Mouse (Mus musculus): ENCODE measurements around the gene Bin2. TPM values are rescaled to one million over a fixed set of nuclear protein-coding genes. Genes with fewer than 3 reads are reported as not detected.
"Not testable (repeated sequence)": the region's sequence is repeated elsewhere in the genome, so short reads cannot be mapped to it uniquely, and the experiment has no call there.

Gene Bin2
- polyA plus RNA-seq, 1 experiment from 2014 or later, result 7.3 TPM

- H3K4me3 ChIP-seq, result no peak overlapping the region
- H3K27me3 ChIP-seq, result peaks cover 8% of the 10 kb centered on the region; the same call in 1 of the 2 replicates
- no peak overlapping the region for H3K9ac ChIP-seq
- ATAC-seq (ENCODE audit: borderline replicate concordance, extremely low read depth, low FRiP score, low TSS enrichment), result no peak
- H3K9me3 ChIP-seq, result no peaks in the 10 kb centered on the region
- peaks cover 7% of the 10 kb centered on the region; the same call in 1 of the 2 replicates for H3K4me1 ChIP-seq
- H3K4me2 ChIP-seq, result no peak overlapping the region
- H3K27ac ChIP-seq, result peak overlapping the region; percentile 49; the same call in 1 of the 2 replicates
- H3K36me3 ChIP-seq, result no peaks in the 10 kb centered on the region
- WGBS, result 37% methylated on average over 7 of the region's 7 CpGs
Observed at GRCm38 (mm10) chr15:100628797-100629196, 40.6 kb downstream of the Bin2 start.

- Histone ChIP-seq H3K36me3 (no peaks in the 10 kb centered on the region), H3K27ac (peak overlapping the region; percentile 48), H3K4me3 (no peak overlapping the region), H3K4me2 (no peak overlapping the region), H3K9me3 (no peaks in the 10 kb centered on the region), H3K4me1 (peaks cover 7% of the 10 kb centered on the region; the same call in 1 of the 2 replicates), H3K9ac (no peak overlapping the region), H3K27me3 (peaks cover 3% of the 10 kb centered on the region; the same call in 1 of the 2 replicates)
- no peak for ATAC-seq (ENCODE audit: borderline replicate concordance, extremely low read depth, low FRiP score, low TSS enrichment)
- 11% methylated on average over 11 of the region's 11 CpGs for WGBS
Observed at GRCm38 (mm10) chr15:100627774-100628370, 41.5 kb downstream of the Bin2 start.

GRCm38 (mm10) chr15:100627287-100627686, 42.1 kb downstream of the Bin2 start:
- no peaks in the 10 kb centered on the region for H3K9me3 ChIP-seq
- no peaks in the 10 kb centered on the region for H3K36me3 ChIP-seq
- no peak overlapping the region for H3K9ac ChIP-seq
- H3K27ac ChIP-seq, result no peak overlapping the region
- peaks cover 7% of the 10 kb centered on the region; the same call in 1 of the 2 replicates for H3K4me1 ChIP-seq
- H3K4me2 ChIP-seq, result no peak overlapping the region
- H3K27me3 ChIP-seq, result peaks cover 3% of the 10 kb centered on the region; the same call in 1 of the 2 replicates
- H3K4me3 ChIP-seq, result no peak overlapping the region
- WGBS, result 20% methylated on average over 10 of the region's 10 CpGs
- no peak for ATAC-seq (ENCODE audit: borderline replicate concordance, extremely low read depth, low FRiP score, low TSS enrichment)

GRCm38 (mm10) chr15:100624435-100624834, 44.9 kb downstream of the Bin2 start:
- WGBS, result 83% methylated on average over 3 of the region's 3 CpGs
- Histone ChIP-seq H3K27me3 (no peaks in the 10 kb centered on the region), H3K4me1 (peaks cover 7% of the 10 kb centered on the region; the same call in 1 of the 2 replicates), H3K27ac (no peak overlapping the region), H3K4me2 (no peak overlapping the region), H3K4me3 (no peak overlapping the region), H3K9ac (no peak overlapping the region), H3K36me3 (peaks cover 14% of the 10 kb centered on the region), H3K9me3 (no peaks in the 10 kb centered on the region)
- ATAC-seq (ENCODE audit: borderline replicate concordance, extremely low read depth, low FRiP score, low TSS enrichment), result no peak

DNA sequence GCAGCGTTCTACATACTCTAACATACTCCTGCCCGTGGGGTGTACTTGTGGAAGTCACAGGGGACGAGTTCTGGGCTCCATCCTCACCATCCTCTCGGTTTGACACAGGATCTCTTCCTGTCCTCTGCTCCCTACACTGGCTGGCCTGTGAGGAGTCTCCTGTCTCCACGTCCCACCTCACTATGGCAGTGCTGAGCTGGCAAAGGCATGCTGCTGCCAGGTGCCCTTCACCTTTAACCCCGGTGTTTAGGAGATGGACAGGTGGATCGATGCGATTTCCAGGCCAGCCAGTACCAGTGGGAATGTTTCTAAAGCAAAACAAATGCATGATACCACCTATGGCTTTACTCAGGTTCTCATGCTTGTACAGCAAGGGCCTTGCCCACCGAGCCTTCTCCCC, 45.6 kb downstream of the Bin2 start:
- 87% methylated on average over 9 of the region's 9 CpGs for whole genome bisulfite sequencing
- Histone ChIP-seq H3K4me1 (peaks cover 7% of the 10 kb centered on the region; the same call in 1 of the 2 replicates), H3K27me3 (no peaks in the 10 kb centered on the region), H3K9ac (no peak overlapping the region), H3K9me3 (no peaks in the 10 kb centered on the region), H3K27ac (no peak overlapping the region), H3K36me3 (peaks cover 20% of the 10 kb centered on the region), H3K4me2 (no peak overlapping the region), H3K4me3 (no peak overlapping the region)
- ATAC-seq (ENCODE audit: borderline replicate concordance, extremely low read depth, low FRiP score, low TSS enrichment), result no peak

- no peak overlapping the region for H3K9ac ChIP-seq
- peak overlapping the region; percentile 72 for H3K27ac ChIP-seq
- no peak for ATAC-seq (ENCODE audit: borderline replicate concordance, extremely low read depth, low FRiP score, low TSS enrichment)
- H3K27me3 ChIP-seq, result no peaks in the 10 kb centered on the region
- no peak overlapping the region for H3K4me3 ChIP-seq
- H3K36me3 ChIP-seq, result peaks cover 30% of the 10 kb centered on the region
- no peaks in the 10 kb centered on the region for H3K4me1 ChIP-seq
- H3K9me3 ChIP-seq, result no peaks in the 10 kb centered on the region
- H3K4me2 ChIP-seq, result no peak overlapping the region
- 72% methylated on average over 7 of the region's 7 CpGs for WGBS
Observed at GRCm38 (mm10) chr15:100622164-100622563, 47.2 kb downstream of the Bin2 start.

GRCm38 (mm10) chr15:100621671-100622070, 47.7 kb downstream of the Bin2 start:
- H3K4me3 ChIP-seq; H3K27me3 ChIP-seq; ATAC-seq (ENCODE audit: borderline replicate concordance, extremely low read depth, low FRiP score, low TSS enrichment); H3K9ac ChIP-seq; H3K4me1 ChIP-seq; H3K4me2 ChIP-seq; H3K9me3 ChIP-seq: not testable (repeated sequence)
- Histone ChIP-seq H3K27ac (peak overlapping the region; percentile 72), H3K36me3 (peaks cover 30% of the 10 kb centered on the region)
- 48% methylated on average over 9 of the region's 9 CpGs for WGBS

GRCm38 (mm10) chr15:100619200-100619599, 50.2 kb downstream of the Bin2 start:
- Histone ChIP-seq H3K36me3 (peaks cover 30% of the 10 kb centered on the region), H3K4me1 (peaks cover 10% of the 10 kb centered on the region), H3K27ac (no peak overlapping the region), H3K27me3 (no peaks in the 10 kb centered on the region), H3K9ac (no peak overlapping the region), H3K9me3 (no peaks in the 10 kb centered on the region), H3K4me2 (no peak overlapping the region), H3K4me3 (no peak overlapping the region)
- ATAC-seq (ENCODE audit: borderline replicate concordance, extremely low read depth, low FRiP score, low TSS enrichment), result no peak
- 71% methylated on average over 7 of the region's 7 CpGs for WGBS

GRCm38 (mm10) chr15:100616221-100616620, 53.1 kb downstream of the Bin2 start:
- Histone ChIP-seq H3K4me1 (peaks cover 17% of the 10 kb centered on the region), H3K9ac (peak overlapping the region; percentile 75), H3K27me3 (no peaks in the 10 kb centered on the region), H3K27ac (peak overlapping the region; percentile 96), H3K36me3 (peaks cover 30% of the 10 kb centered on the region), H3K9me3 (no peaks in the 10 kb centered on the region), H3K4me3 (peak overlapping the region; percentile 74), H3K4me2 (peak overlapping the region; percentile 78)
- under 1% methylated on average over 19 of the region's 19 CpGs for WGBS
- ATAC-seq (ENCODE audit: borderline replicate concordance, extremely low read depth, low FRiP score, low TSS enrichment), result 0 out of 2 replicates have a peak, but pooled peaks have one; percentile 0

GRCm38 (mm10) chr15:100615825-100616220, 53.5 kb downstream of the Bin2 start:
- H3K36me3 ChIP-seq, result peaks cover 30% of the 10 kb centered on the region
- 1% methylated on average over 40 of the region's 43 CpGs for WGBS
- H3K27ac ChIP-seq, result peak overlapping the region; percentile 96
- H3K4me2 ChIP-seq, result peak overlapping the region; percentile 78
- H3K4me3 ChIP-seq, result peak overlapping the region; percentile 74
- peaks cover 17% of the 10 kb centered on the region for H3K4me1 ChIP-seq
- ATAC-seq (ENCODE audit: borderline replicate concordance, extremely low read depth, low FRiP score, low TSS enrichment), result peak; percentile 85
- H3K27me3 ChIP-seq, result no peaks in the 10 kb centered on the region
- H3K9me3 ChIP-seq, result no peaks in the 10 kb centered on the region
- peak overlapping the region; percentile 75 for H3K9ac ChIP-seq

- peak; percentile 92 for ATAC-seq (ENCODE audit: borderline replicate concordance, extremely low read depth, low FRiP score, low TSS enrichment)
- Histone ChIP-seq H3K36me3 (peaks cover 24% of the 10 kb centered on the region), H3K4me3 (peak within 1 kb of the TSS; percentile 74), H3K27me3 (no peaks in the 10 kb centered on the region), H3K9ac (peak within 1 kb of the TSS; percentile 75), H3K27ac (peak within 1 kb of the TSS; percentile 96), H3K4me2 (peak within 1 kb of the TSS; percentile 85), H3K4me1 (peaks cover 17% of the 10 kb centered on the region), H3K9me3 (no peaks in the 10 kb centered on the region)
- under 1% methylated on average over 76 of the region's 99 CpGs for WGBS
Observed at GRCm38 (mm10) chr15:100614996-100615824, 54.1 kb downstream of the Bin2 start, which contains the start of gene Dazap2. TSS of gene Dazap2 (plus strand) at chr15:100615349.
